In the genomic region with DNA sequence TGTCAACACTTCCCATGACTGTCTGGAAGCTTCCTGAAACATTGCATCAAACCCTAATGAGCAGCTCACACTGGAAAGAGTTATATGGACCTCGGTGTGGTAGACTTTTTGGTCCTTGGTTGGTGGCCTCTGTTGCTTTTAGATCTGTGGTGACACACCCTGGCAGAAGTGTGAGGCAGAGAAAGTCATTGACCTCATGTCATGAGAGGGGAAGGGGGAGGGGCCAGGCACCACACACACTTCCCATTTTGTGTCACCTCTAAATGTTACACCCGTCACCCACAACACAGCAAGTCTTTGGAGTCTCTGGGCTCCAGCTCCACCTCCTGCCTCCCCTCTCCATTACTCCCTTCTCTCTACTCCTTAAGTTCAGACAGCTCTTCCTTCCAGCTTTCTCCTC, we compare ENCODE assay signal across 18 mouse cellular contexts. TPM values are rescaled to one million over a fixed set of nuclear protein-coding genes. Genes with fewer than 3 reads are reported as not detected.
A peak's percentile ranks its signal among the peaks of the same experiment; 100 is the strongest.
DNase-seq lines count a peak whose midpoint lies in the region; ATAC-seq and TF ChIP-seq lines count a peak whose summit lies in the region.
"Had no signal": no experiment of that assay in that cellular context is flagged by ENCODE, and none has a peak within 500 bp of the region (broad histone marks: within the 10 kb centered on the region; RNA-seq: fewer than 3 reads in every experiment).

No protein-coding gene starts in this region.

- H3K4me3 ChIP-seq in lung, adult 2 months (replicated peaks; ENCODE audit: extremely low read depth, low read depth, low read length), result no peak overlapping the region
- H3K4me3 ChIP-seq in cerebellum, adult 2 months (replicated peaks; ENCODE audit: insufficient read depth, low read depth, low read length), result no peak overlapping the region
- H3K4me3 ChIP-seq: hindbrain, embryonic 13.5 days; limb, embryonic 15.5 days; neural tube, embryonic 13.5 days had no signal

- intact Hi-C loops in left cerebral cortex, postnatal 4 days (cut with DNase I), result no loop called here

- H3K27ac ChIP-seq in cerebellum, adult 2 months (ENCODE audit: insufficient read depth, low read length), result no peak overlapping the region
- H3K27ac ChIP-seq: hindbrain, embryonic 13.5 days; limb, embryonic 15.5 days; neural tube, embryonic 13.5 days had no signal

- no peaks in the 10 kb centered on the region for H3K4me1 ChIP-seq in lung, adult 2 months (ENCODE audit: control insufficient read depth, insufficient read depth, low read length)
- no peaks in the 10 kb centered on the region for H3K4me1 ChIP-seq in cerebellum, adult 2 months (ENCODE audit: control insufficient read depth, insufficient read depth, low read length)

- no peak for TF ChIP-seq CTCF in lung, adult 2 months (IDR thresholded peaks at IDR 0.05; ENCODE audit: insufficient read depth, low read length)
- TF ChIP-seq CTCF in cerebellum, adult 2 months (IDR thresholded peaks at IDR 0.05; ENCODE audit: borderline replicate concordance, insufficient read depth, low read depth, low read length), result no peak

- 41% methylated on average over 2 of the region's 2 CpGs for WGBS in lung, adult 2 months
- 89% methylated on average over 2 of the region's 2 CpGs for WGBS in cerebellum, adult 2 months

- peak; percentile 44 for DNase-seq in adrenal gland, adult 2 months
- DNase-seq in adrenal gland, postnatal 10 days, result no peak
- peak; percentile 34 for DNase-seq in lung, postnatal 36 days
- DNase-seq in lung, adult 2 months, result no peak
- DNase-seq in left cerebral cortex, postnatal 4 days, result no peak
- no peak for DNase-seq in cerebellum, adult 2 months
- no peak for DNase-seq in thymus, postnatal 25 days
- DNase-seq: adrenal gland, postnatal 25 days; cerebellum, adult 11-12 months; kidney, postnatal 10 days; right cerebral cortex, postnatal 4 days; thymus, adult 2 months had no signal

- no peaks in the 10 kb centered on the region for H3K27me3 ChIP-seq in cerebellum, adult 2 months (ENCODE audit: control insufficient read depth, insufficient read depth, low read length)
- H3K27me3 ChIP-seq: hindbrain, embryonic 13.5 days; limb, embryonic 15.5 days; neural tube, embryonic 13.5 days had no signal

- ATAC-seq in megakaryocyte progenitor cell, adult 5-6 weeks (replicated peaks; ENCODE audit: poor library complexity), result peak; percentile 94
- ATAC-seq: intestine, postnatal 0 days; midbrain, embryonic 16.5 days had no signal

- no peak for TF ChIP-seq POLR2A in lung, adult 2 months (IDR thresholded peaks at IDR 0.05; ENCODE audit: borderline replicate concordance, extremely low read depth, low read depth, low read length)
- TF ChIP-seq POLR2A in cerebellum, adult 2 months (IDR thresholded peaks at IDR 0.05; ENCODE audit: borderline replicate concordance, insufficient read depth, low read length), result no peak

RNA-seq across cellular contexts. Expression of a gene that starts 59.5 kb away (rescaled TPM):
- total RNA-seq in adrenal gland, adult 2 months (2021), result 10 to 100 TPM; 32.4 to 94.3 TPM
- polyA plus RNA-seq in adrenal gland, adult 2 months (2012; rRNA removed), result 111 and 203 TPM in 2 replicates
- 100 to 1,000 TPM; 184 to 187 TPM for total RNA-seq in adrenal gland, postnatal 10 days (2021)
- 25.3 and 56.8 TPM in 2 replicates for polyA plus RNA-seq in lung, adult 2 months (2012; rRNA removed)
- 0.24 TPM in 1 of 2 replicates, not detected in the other for total RNA-seq in megakaryocyte progenitor cell, adult 5-6 weeks (2015)
- total RNA-seq in megakaryocyte progenitor cell, adult 5-6 weeks (2017), result not detected in 2 replicates
- total RNA-seq in left cerebral cortex, postnatal 4 days (2021), result 1,000 to 10,000 TPM; 1,316 to 1,920 TPM
- 162 and 198 TPM in 2 replicates for polyA plus RNA-seq in cerebellum, adult 2 months (2012; rRNA removed)

Comparison
In these comparisons a context has a peak if more than half of its experiments do, and no peak if none do; other contexts are left out.
1. DNase-seq: peak in adrenal gland, adult 2 months (single experiment) and lung, postnatal 36 days (single experiment); none in adrenal gland, postnatal 10 days (single experiment), lung, adult 2 months (single experiment), left cerebral cortex, postnatal 4 days (single experiment), cerebellum, adult 2 months (0 of 2) and thymus, postnatal 25 days (single experiment).
2. RNA of a gene that starts 59.5 kb away (total RNA-seq): 1,316 to 1,920 TPM in left cerebral cortex, postnatal 4 days, 184 to 187 TPM in adrenal gland, postnatal 10 days and 32.4 to 94.3 TPM in adrenal gland, adult 2 months; 0.24 TPM in megakaryocyte progenitor cell, adult 5-6 weeks; every median in the first group is over 10 times any median in the second.